Mouse (Mus musculus) kidney, postnatal 0 days (tissue): ENCODE data around the gene Ube2b. TPM values are rescaled to one million over a fixed set of nuclear protein-coding genes. Genes with fewer than 3 reads are reported as not detected.

Source experiments
- ATAC-seq: fragments of 200-750 bp; cut with Nextera tagmentation; replicated peaks from 2 replicates; pipeline ENCODE4 v1.8.0; 2017; ENCODE audit warnings: low read depth, moderate number of reproducible peaks, moderate TSS enrichment, moderate library complexity; ENCODE audit not compliant: low FRiP score
- DNase-seq: peaks from one replicate; pipeline ENCODE4 v3.0.0-alpha.2; 2016; ENCODE audit warnings: low spot score
- H3K27ac ChIP-seq: fragments of 300-500 bp; sonication (generic); 2 replicates; pipeline ENCODE4 v1.5.1; 2014; ENCODE audit warnings: mild to moderate bottlenecking
- H3K27me3 ChIP-seq: fragments of 300-500 bp; sonication (generic); 2 replicates; pipeline ENCODE4 v1.6.1; 2014; ENCODE audit warnings: low read length, mixed read lengths; ENCODE audit not compliant: insufficient read depth
- H3K36me3 ChIP-seq: fragments of 300-500 bp; sonication (generic); 2 replicates; pipeline ENCODE4 v1.6.1; 2014; ENCODE audit warnings: low read length, mixed read lengths; ENCODE audit not compliant: insufficient read depth
- H3K4me1 ChIP-seq: fragments of 300-500 bp; sonication (generic); replicated peaks from 2 replicates; pipeline ENCODE4 v1.6.1; 2014; ENCODE audit warnings: antibody characterized with exemption, low read length, mixed read lengths; ENCODE audit not compliant: insufficient read depth
- H3K4me2 ChIP-seq: fragments of 300-500 bp; sonication (generic); 2 replicates; pipeline ENCODE4 v1.6.1; 2014; ENCODE audit warnings: mild to moderate bottlenecking, low read length, moderate library complexity, mixed read lengths
- H3K4me3 ChIP-seq: fragments of 300-500 bp; sonication (generic); replicated peaks from 2 replicates; pipeline ENCODE4 v1.5.1; 2014; ENCODE audit warnings: low read depth, low read length
- H3K9ac ChIP-seq: fragments of 300-500 bp; sonication (generic); 2 replicates; pipeline ENCODE4 v1.6.1; 2014; ENCODE audit warnings: low read depth, low read length
- H3K9me3 ChIP-seq: fragments of 300-500 bp; sonication (generic); replicated peaks from 2 replicates; pipeline ENCODE4 v1.6.1; 2016; ENCODE audit warnings: low read length, inconsistent platforms, mixed read lengths
- CTCF ChIP-seq: IDR thresholded peaks from 2 replicates; pipeline ENCODE4 v1.5.1; 2016; ENCODE audit warnings: antibody characterized with exemption, low read depth, mild to moderate bottlenecking, moderate library complexity
- WGBS: fragments of 180-500 bp; shearing (Covaris S2); extraction: QIAGEN DNeasy Blood & Tissue Kit; methylation state at CpG from one replicate; pipeline ENCODE4 v1.1.7; 2014; 5-methylcytosine and 5-hydroxymethylcytosine counted together
- polyA plus RNA-seq: library from polyadenylated mRNA; unstranded; fragments of >200 nt; fragmentation: Nextera tagmentation; extraction: Ambion mirVana; gene quantifications from 2 replicates; pipeline ENCODE4 v1.2.1, GENCODE M21; 2015

Gene Ube2b
- polyA plus RNA-seq, 1 experiment from 2014 or later = 255 TPM

DNA sequence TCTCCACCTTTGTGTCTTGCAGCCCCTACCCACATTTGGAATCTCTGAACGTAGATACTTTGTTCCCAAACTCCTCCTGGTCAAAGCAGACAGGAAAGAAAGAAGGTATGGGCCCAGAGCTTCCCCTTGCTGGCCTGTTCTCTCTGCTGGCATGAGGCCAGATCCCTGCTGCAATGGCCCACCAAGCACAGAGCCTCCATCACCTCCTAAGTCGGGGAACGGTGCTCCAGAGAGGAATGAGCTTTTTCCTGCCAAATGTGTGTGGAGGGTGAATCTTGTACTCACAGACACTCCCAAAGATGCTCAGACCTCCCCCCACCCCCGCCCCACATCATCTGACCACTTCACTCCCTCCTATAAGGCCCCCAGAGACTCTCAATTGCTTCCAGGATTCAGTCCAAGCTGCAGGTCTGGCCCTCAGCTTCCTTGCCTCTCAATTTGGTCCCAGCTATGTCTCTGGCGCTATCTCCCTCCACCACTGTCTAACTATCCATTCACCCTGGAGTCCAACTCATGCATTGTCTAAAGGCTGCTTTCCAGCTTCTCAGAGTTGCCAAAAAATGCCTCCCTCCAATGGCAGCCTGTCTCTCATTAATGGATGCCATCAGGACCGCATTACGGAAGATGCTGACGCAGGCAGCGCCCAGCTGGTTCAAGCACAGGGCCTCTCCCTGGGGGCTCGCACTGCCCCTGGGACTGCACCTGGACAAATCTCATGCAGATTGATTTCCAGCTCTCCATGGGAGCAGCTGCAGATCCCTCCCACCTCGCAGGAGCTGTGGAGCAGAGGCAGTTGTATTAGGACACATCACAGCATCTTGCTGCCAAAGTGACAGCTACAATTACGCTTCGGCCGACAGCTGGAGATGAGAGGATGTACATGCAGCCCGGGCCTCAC is 57.7 kb downstream of the Ube2b start:
- no peak overlapping the region for H3K9ac ChIP-seq
- no peaks in the 10 kb centered on the region for H3K36me3 ChIP-seq
- H3K27ac ChIP-seq = no peak overlapping the region

DNA sequence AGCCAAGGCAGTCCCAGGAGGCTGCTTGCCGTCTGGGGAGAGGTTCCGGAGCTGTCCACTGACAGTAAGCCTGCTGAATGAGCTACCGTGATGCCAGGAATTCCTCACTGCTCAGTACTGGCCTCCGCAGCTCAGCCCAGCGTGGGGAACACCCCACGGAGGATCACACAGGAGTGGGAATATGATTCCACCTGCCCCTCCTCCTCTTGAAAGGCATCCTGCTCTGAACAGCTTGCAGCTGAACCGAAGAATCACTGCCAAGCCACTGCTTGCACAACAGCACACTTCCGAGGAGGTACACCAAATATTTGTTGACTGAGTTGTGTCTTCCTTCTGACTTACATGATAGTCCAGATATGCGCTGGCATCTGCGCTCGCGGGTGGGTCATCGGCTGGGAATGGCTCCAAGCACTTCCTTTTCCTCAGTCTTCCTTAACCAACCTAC is 60.0 kb downstream of the Ube2b start:
- 48% methylated on average over 13 of the region's 13 CpGs for WGBS
- no peak for ATAC-seq
- DNase-seq = no peak

More for the DNA sequence above, 57.7 kb downstream of the Ube2b start:
- TF ChIP-seq CTCF = no peak
- Histone ChIP-seq H3K9me3 (no peaks in the 10 kb centered on the region), H3K27me3 (no peaks in the 10 kb centered on the region), H3K4me2 (no peak overlapping the region), H3K4me1 (no peaks in the 10 kb centered on the region), H3K4me3 (no peak overlapping the region)
- WGBS = 54% methylated on average over 15 of the region's 15 CpGs
- no peak for DNase-seq
- ATAC-seq = no peak

GRCm38 (mm10) chr11:51939590-51939955 is 61.0 kb downstream of the Ube2b start:
- Histone ChIP-seq H3K27me3 (no peaks in the 10 kb centered on the region), H3K27ac (no peak overlapping the region), H3K4me1 (no peaks in the 10 kb centered on the region), H3K9ac (no peak overlapping the region), H3K9me3 (no peaks in the 10 kb centered on the region), H3K4me3 (no peak overlapping the region), H3K4me2 (no peak overlapping the region), H3K36me3 (no peaks in the 10 kb centered on the region)
- no peak for TF ChIP-seq CTCF
- ATAC-seq = no peak
- peak; percentile 4 for DNase-seq
- 63% methylated on average over 8 of the region's 8 CpGs for WGBS

More for the DNA sequence above, 60.0 kb downstream of the Ube2b start:
- H3K27ac ChIP-seq = no peak overlapping the region
- H3K36me3 ChIP-seq = no peaks in the 10 kb centered on the region
- no peak for TF ChIP-seq CTCF
- no peak overlapping the region for H3K4me2 ChIP-seq
- H3K4me3 ChIP-seq = no peak overlapping the region
- no peaks in the 10 kb centered on the region for H3K4me1 ChIP-seq
- no peak overlapping the region for H3K9ac ChIP-seq
- no peaks in the 10 kb centered on the region for H3K27me3 ChIP-seq
- H3K9me3 ChIP-seq = no peaks in the 10 kb centered on the region

DNA sequence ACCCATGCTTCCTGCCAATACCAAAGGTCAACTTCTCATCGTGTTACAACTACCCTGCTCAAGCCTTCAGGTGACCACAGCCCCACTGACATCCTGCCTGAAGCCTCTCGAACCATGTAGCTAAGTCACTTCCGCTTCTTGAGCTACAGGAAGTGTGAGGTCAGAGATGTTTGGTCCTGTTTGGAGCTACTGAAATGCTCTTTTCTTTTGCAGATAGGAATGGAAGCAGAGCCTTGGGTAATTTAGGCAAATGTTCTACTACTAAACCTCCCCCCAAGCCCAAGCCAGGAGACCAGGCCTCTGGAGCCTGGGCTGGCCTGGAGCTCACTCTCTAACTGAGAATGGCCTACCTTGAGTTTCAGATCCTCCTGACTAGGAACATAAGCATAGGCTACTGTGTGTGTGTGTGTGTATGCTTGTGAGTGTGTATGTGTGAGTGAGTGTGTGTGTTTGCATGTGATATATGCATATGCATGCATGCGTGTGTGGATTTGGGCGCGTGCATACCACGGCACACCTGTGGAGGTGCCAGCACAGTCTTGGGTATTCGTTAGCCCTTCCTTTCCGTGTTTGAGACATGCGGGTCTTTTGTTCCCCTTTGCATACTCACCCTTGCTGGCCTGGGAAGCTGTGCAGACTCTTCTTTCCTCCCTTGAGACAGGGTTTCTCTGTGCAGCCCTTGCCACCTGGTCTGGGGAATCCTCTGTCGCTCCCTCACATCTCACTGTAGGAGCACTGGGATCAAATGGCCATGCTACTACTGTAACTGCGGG is 61.6 kb downstream of the Ube2b start:
- H3K4me1 ChIP-seq = no peaks in the 10 kb centered on the region
- DNase-seq = peak; percentile 18
- H3K9me3 ChIP-seq = no peaks in the 10 kb centered on the region
- 73% methylated on average over 12 of the region's 12 CpGs for WGBS
- no peak overlapping the region for H3K9ac ChIP-seq
- no peak overlapping the region for H3K4me2 ChIP-seq
- no peaks in the 10 kb centered on the region for H3K36me3 ChIP-seq
- ATAC-seq = no peak
- H3K27ac ChIP-seq = no peak overlapping the region
- no peak for TF ChIP-seq CTCF
- H3K27me3 ChIP-seq = no peaks in the 10 kb centered on the region
- H3K4me3 ChIP-seq = no peak overlapping the region

DNA sequence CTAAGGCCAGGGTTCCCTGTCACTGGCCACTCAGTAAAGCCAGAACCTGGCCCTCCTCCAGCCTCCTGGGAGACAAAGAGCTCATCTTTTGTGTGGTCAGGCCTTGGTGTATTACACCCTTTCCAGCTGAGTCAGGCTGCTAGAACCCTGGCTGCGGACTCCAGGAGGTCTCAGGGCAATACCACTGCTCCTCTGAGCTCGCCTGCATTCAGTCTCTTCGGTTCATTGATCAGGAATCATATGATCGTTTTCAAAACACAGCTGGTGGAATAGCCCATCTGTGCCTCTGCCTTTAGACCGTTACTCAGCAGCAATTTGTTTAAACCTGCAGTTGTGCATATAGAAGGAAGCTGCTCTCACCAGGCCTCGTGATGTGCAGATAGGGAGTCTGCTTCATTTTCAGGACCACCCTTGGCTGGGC is 63.2 kb downstream of the Ube2b start:
- ATAC-seq (no peak), DNase-seq (peak; percentile 14)
- Histone ChIP-seq H3K4me3 (no peak overlapping the region), H3K4me1 (no peaks in the 10 kb centered on the region), H3K36me3 (no peaks in the 10 kb centered on the region), H3K27me3 (no peaks in the 10 kb centered on the region), H3K27ac (no peak overlapping the region), H3K9me3 (no peaks in the 10 kb centered on the region), H3K4me2 (no peak overlapping the region), H3K9ac (no peak overlapping the region)
- no peak for TF ChIP-seq CTCF
- 53% methylated on average over 6 of the region's 6 CpGs for WGBS

DNA sequence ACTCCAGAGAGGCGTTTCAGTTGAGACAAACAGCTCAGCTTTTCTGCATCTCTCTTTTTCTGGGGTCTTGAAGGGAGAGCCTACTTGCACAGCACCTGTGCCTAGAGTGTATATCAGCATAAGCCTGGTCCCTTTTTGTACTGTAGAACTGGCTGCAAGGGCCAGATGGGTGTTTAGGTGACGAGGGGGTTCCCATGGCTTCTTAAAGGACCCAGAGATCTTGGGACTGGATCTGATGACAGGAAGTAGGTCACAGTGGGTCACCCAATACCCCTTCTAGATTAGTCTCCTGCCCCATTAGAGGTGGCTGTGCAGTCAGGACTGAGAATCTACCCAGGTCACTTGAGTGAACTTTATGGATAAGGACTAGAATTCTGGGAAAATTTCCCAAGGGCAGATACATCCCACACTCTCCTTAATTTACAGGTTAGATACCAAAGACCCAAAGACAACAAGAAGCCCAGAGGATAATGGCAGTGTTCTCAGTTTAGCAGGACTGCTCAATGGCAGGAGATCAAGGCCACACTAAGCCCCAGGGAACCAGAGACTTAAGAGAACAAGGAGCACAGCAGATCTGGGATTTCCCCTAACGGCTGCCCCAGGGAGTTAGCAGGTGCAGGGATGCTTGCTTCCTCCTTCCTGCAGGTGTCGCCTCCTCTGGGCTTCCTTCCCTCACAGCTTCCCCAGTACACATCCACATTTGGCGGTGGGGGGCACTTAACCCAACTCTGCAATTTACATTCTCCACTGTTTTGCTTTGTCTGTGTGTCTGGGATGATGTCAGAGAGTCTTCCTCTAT is 64.7 kb downstream of the Ube2b start:
- 59% methylated on average over 5 of the region's 5 CpGs for WGBS
- no peaks in the 10 kb centered on the region for H3K27me3 ChIP-seq
- H3K4me1 ChIP-seq = no peaks in the 10 kb centered on the region
- ATAC-seq = no peak
- H3K4me2 ChIP-seq = no peak overlapping the region
- no peak for TF ChIP-seq CTCF
- no peaks in the 10 kb centered on the region for H3K9me3 ChIP-seq
- H3K4me3 ChIP-seq = no peak overlapping the region
- H3K36me3 ChIP-seq = no peaks in the 10 kb centered on the region
- no peak overlapping the region for H3K27ac ChIP-seq
- no peak for DNase-seq
- H3K9ac ChIP-seq = no peak overlapping the region

Other genes starting within 250 kb of the Ube2b start
- gene Sec24a, start 237.1 kb downstream of the Ube2b start, polyA plus RNA-seq = 10.6 and 10.9 TPM in 2 replicates
- gene Sar1b, start 237.1 kb downstream of the Ube2b start, polyA plus RNA-seq = 154 and 156 TPM in 2 replicates
- gene Jade2, start 143.1 kb downstream of the Ube2b start, polyA plus RNA-seq = 1.0 and 1.2 TPM in 2 replicates
- gene Cdkn2aipnl, start 33.1 kb downstream of the Ube2b start, polyA plus RNA-seq = 70.8 and 71.7 TPM in 2 replicates
- 10.3 and 10.6 TPM in 2 replicates for gene Cdkl3, start 3.5 kb upstream of the Ube2b start, polyA plus RNA-seq
- 60.2 and 63.0 TPM in 2 replicates for gene Ppp2ca, start 97.9 kb upstream of the Ube2b start, polyA plus RNA-seq
- gene Olfr1373, start 144.8 kb upstream of the Ube2b start, polyA plus RNA-seq = not detected in 2 replicates
- not detected in 2 replicates for gene Olfr1371, start 213.2 kb upstream of the Ube2b start, polyA plus RNA-seq
- 917 and 950 TPM in 2 replicates for gene Skp1a, start 231.2 kb upstream of the Ube2b start, polyA plus RNA-seq